Mouse (Mus musculus) embryonic fibroblast, embryonic 13.5 days (primary cell): ENCODE data around the gene Ubqln1.

ENCODE experiments used
- CTCF ChIP-seq: IDR thresholded peaks from 2 replicates; pipeline ENCODE4 v1.5.1; 2011; ENCODE audit warnings: mild to moderate bottlenecking, control low read depth, low read length, moderate library complexity, borderline replicate concordance; ENCODE audit not compliant: insufficient read depth
- POLR2A ChIP-seq: IDR thresholded peaks from 2 replicates; pipeline ENCODE4 v1.6.1; 2011; ENCODE audit warnings: low read depth, mild to moderate bottlenecking, control low read depth, low read length, moderate library complexity

DNA sequence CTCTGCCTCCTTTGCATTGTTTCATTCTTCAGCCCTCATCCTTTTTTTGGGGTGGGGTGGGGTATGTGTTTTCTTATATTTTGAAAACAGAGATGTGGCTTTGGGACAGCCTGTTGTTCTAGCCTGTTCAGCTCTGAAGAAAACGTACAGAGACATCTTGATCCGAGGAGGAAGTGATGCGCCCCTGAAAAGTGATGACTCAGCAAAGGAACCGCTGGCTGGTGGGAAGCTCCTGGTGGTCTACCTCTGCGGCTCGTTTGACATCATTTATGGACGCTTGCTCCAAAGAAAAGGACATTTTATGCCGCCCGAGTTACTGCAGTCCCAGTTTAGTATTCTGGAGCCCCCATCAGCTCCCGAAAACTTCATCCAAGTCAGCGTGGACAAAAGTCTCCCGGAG, 52.1 kb downstream of the Ubqln1 start:
- TF ChIP-seq CTCF (no peak), POLR2A (no peak)
